Mouse (Mus musculus) gastrocnemius, postnatal 14 days (tissue): ENCODE measurements around the gene Gm20795. TPM values are rescaled to one million over a fixed set of nuclear protein-coding genes. Genes with fewer than 3 reads are reported as not detected.
"Not testable (repeated sequence)": the region's sequence is repeated elsewhere in the genome, so short reads cannot be mapped to it uniquely, and the experiment has no call there.

Experiments used
- DNase-seq: peaks from one replicate; pipeline ENCODE4 v3.0.0; 2021; ENCODE audit warnings: mixed read lengths
- intact Hi-C: fragments of 180-260 bp; cut with DNase I; formaldehyde crosslinking; loops from one replicate; pipeline ENCODE4 v1.15.1; 2025; ENCODE audit warnings: low total_unique reads
- long read RNA-seq, 2 experiments: library from polyadenylated mRNA; stranded (forward); transcript quantifications; one replicate each; pipeline ENCODE4 v2.0.0; 2021
- total RNA-seq, 2 experiments: library from RNA; stranded (reverse); gene quantifications; 2 replicates each; pipeline ENCODE4 v1.2.3; 2021

The Gm20795 gene
- total RNA-seq, result not detected
- long read RNA-seq, experiment 1, result 0 reads
- long read RNA-seq, experiment 2, result 0 reads

GRCm38 (mm10) chrY:40804614-40805013, at the start of gene Gm20795:
Gene Gm20795 (plus strand): TSS chrY:40804914.
- DNase-seq, intact Hi-C loops: not testable (repeated sequence)

- DNase-seq, intact Hi-C loops: not testable (repeated sequence)
These were observed 29.0 kb upstream of the Gm20795 start, which contains the start of gene Gm21797 for GRCm38 (mm10) chrY:40775665-40776064. Gene Gm21797 (minus strand): TSS chrY:40775765.

Other genes with a start within 250 kb of the Gm20795 start
- gene Gm21852, start 152.9 kb upstream of the Gm20795 start, total RNA-seq, result not detected
- not detected for gene Gm21797, start 29.1 kb upstream of the Gm20795 start, total RNA-seq